Mouse (Mus musculus): ENCODE data around the gene Ntmt1. TPM values are rescaled to one million over a fixed set of nuclear protein-coding genes. Genes with fewer than 3 reads are reported as not detected.

Gene Ntmt1
- polyA plus RNA-seq (2015; fragmentation: Nextera tagmentation; extraction: Ambion mirVana), result 99.8 and 110 TPM in 2 replicates

DNA sequence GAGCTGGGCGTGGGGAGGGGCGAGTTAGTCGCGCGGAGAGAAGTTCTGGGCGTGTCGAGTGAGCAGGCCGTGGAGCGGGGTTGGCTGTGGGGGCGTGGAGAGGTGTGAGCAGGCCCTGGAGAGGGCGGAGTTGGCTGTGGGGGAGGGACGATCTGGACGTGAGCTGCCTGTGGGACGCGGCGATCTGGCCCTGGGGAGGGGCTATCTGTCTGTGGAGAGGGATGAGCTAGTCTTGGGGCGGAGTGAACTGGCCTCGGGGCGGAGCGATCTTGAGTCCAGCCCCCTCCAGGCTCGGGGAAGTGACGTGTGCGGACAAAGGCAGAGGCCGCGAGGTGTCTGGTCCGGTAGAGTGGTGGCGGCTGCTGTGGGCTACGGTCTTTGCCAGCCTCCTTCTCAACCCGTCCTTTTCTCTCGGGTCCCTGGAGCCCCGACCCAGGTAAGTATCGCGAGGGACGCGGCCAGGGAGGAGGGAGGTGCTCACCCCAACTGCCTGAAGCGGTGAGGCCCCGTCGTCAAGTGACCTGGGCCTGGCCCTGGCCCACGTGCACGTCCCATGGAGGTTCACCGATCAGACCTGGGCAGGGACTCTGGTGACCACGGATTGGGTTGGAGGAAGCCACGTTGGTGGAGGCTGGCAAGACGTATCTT is at the start of gene Ntmt1:
Gene Ntmt1 (plus strand): TSS at position 179 of the 648 bp plus-strand sequence.
- Histone ChIP-seq H3K4me3 (peak within 1 kb of the TSS; percentile 63), H3K4me2 (peak within 1 kb of the TSS; percentile 82), H3K27me3 (0 out of 2 replicates have a peak, but pooled peaks cover under 1% of the 10 kb centered on the region), H3K4me1 (replicated peaks) (peaks cover 29% of the 10 kb centered on the region), H3K9ac (peak within 1 kb of the TSS; percentile 70), H3K36me3 (peaks cover 5% of the 10 kb centered on the region; the same call in 1 of the 2 replicates), H3K9me3 (no peaks in the 10 kb centered on the region), H3K27ac (replicated peaks) (peak within 1 kb of the TSS; percentile 75)
- WGBS, result under 1% methylated on average over 42 of the region's 44 CpGs
- peak; percentile 98 for ATAC-seq (ENCODE audit: low FRiP score, low read depth)

DNA sequence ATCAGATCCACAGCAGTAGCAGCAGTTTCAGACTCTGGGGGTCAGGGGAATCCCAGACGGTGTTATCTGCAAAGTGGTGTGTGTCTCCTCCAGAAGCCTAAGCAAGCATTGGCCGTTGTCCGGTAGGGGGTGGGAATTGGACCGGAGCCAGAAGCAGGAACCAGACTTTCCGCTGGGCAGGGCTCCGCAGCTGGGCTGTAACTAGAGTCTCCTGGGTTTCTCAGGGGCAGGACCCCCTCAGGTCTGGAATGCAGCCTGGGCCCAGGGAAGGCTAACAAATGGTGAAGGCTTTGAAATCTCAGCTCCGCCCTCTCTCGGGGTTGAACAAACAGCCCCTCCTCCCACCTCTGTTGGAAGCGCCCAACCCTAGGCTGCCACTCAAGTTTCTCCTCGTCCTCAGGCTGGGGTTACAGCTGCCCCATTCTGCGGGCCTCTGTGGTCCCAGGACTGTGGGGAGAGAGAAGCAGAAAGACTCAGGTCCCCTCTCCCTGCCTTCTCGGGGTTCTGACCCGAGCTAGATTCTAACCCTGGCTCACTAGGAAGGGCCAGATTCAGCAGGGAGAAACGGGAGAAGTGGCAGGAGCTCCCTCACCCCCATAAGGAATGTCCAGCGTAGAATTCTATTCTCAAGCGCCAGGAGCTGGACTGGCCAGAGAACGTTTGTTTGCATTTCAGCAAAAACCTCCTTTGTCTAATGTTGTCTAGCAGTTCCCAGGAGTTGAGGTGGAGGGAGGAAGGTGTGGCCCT is 49.1 kb upstream of the Ntmt1 start:
- Histone ChIP-seq H3K27ac (replicated peaks) (peak overlapping the region; percentile 67), H3K4me3 (no peak overlapping the region), H3K4me1 (replicated peaks) (peaks cover 25% of the 10 kb centered on the region), H3K9me3 (no peaks in the 10 kb centered on the region), H3K27me3 (no peaks in the 10 kb centered on the region), H3K4me2 (peak overlapping the region; percentile 14), H3K9ac (no peak overlapping the region), H3K36me3 (no peaks in the 10 kb centered on the region)
- peak; percentile 87 for ATAC-seq (ENCODE audit: low FRiP score, low read depth)
- 5% methylated on average over 17 of the region's 17 CpGs for WGBS

DNA sequence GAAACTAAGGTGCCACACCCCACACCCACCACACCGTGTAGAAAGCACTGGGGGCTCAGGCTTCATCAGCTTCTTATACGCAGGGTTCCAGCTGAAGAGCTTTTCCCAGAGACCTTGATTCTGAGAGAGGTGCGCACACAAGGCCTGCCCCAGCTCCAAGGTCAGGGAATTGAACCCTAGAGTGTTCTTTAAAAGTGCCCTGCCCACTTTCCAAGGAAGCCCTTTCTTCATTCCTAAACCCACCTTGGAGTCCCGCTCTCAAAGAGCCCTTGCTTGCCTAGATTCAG is 48.6 kb upstream of the Ntmt1 start:
- Histone ChIP-seq H3K9ac (no peak overlapping the region), H3K4me2 (no peak overlapping the region), H3K27ac (replicated peaks) (peak overlapping the region; percentile 67), H3K27me3 (no peaks in the 10 kb centered on the region), H3K4me3 (no peak overlapping the region), H3K4me1 (replicated peaks) (peaks cover 25% of the 10 kb centered on the region), H3K9me3 (no peaks in the 10 kb centered on the region), H3K36me3 (no peaks in the 10 kb centered on the region)
- WGBS, result 48% methylated on average over 4 of the region's 4 CpGs
- ATAC-seq (ENCODE audit: low FRiP score, low read depth), result no peak

DNA sequence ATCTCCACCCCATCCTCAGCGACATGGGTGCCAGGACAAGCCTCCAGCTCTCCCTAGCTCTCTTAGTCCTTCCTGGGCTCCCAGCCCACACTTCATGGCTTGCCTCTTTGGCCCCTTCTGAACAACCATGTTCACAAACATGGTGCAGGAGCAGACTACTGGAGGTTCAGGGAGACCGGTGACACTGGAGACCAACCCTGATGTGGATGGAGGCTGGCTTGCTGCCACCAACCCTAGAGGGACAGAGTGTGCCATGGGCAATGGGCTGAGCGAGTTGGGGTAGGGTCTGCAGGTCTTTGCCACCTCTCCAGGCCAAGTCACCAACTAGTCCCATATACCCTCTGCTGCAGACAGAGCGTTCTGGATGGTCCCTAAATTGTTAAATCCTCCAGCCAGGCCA is 48.2 kb upstream of the Ntmt1 start:
- H3K9ac ChIP-seq, result no peak overlapping the region
- no peak overlapping the region for H3K4me2 ChIP-seq
- no peaks in the 10 kb centered on the region for H3K27me3 ChIP-seq
- H3K27ac ChIP-seq (replicated peaks), result peak overlapping the region; percentile 67; the same call in 1 of the 2 replicates
- 67% methylated on average over 4 of the region's 4 CpGs for WGBS
- no peaks in the 10 kb centered on the region for H3K36me3 ChIP-seq
- no peak for ATAC-seq (ENCODE audit: low FRiP score, low read depth)
- H3K4me1 ChIP-seq (replicated peaks), result peaks cover 25% of the 10 kb centered on the region
- no peaks in the 10 kb centered on the region for H3K9me3 ChIP-seq
- no peak overlapping the region for H3K4me3 ChIP-seq

DNA sequence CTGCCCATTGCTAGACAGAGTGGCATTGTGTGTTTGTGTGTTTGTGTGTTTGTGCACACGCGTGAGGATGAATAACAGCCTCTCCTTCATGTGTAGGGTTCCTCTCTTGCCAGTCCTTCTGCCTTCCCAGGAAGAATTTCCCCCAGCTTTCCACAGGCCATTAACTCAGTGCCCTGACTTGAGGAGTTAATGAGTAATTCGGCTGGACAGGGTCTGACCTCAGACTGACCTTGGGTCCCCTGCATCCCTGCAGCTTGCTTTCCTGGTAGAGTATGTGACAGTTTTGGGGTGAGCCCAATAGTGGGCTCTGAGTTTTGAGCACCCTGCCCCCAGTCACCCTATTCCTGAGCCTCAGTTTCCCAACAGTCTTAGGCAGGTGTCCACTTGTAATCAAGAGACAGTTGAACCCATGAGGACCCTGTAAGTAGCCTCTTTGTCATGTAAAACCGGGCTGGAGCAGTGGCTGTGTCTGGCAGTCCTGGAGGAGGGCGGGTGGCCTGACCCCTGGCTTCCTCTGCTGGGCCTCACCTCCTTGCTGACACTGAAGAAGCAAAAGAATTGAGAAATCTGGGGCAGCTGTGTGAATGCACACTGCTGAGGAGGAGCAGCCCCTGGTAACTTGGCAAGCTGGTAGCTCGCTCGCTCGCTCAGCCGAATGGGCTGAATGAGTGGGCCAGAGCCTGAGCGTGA is 47.6 kb upstream of the Ntmt1 start:
- Histone ChIP-seq H3K4me3 (no peak overlapping the region), H3K4me1 (replicated peaks) (peaks cover 25% of the 10 kb centered on the region), H3K27ac (replicated peaks) (peak overlapping the region; percentile 67; the same call in 1 of the 2 replicates), H3K4me2 (no peak overlapping the region), H3K36me3 (no peaks in the 10 kb centered on the region), H3K9me3 (no peaks in the 10 kb centered on the region), H3K27me3 (no peaks in the 10 kb centered on the region), H3K9ac (no peak overlapping the region)
- ATAC-seq (ENCODE audit: low FRiP score, low read depth), result no peak; the same call in 1 of the 2 replicates
- 39% methylated on average over 10 of the region's 10 CpGs for WGBS

DNA sequence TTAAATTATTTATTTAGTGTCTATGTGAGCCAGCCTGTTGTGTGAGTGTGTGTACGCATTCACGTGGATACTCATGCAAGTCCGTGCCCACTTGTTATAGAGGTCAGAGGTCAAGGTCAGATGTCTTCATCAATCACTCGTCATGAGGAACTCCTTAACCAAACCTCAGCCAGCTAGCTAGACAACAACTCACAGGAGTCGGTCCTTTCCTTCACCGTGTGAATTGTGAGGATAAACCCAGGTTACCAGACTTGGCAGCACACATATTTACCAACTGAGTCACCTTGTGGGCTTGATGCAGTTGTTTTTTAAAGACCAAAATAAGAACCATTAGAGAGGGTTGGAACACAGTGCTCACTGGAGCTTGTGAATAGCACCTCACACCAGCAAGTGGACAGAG is 46.9 kb upstream of the Ntmt1 start:
- Histone ChIP-seq H3K4me1 (replicated peaks) (peaks cover 25% of the 10 kb centered on the region), H3K9me3 (no peaks in the 10 kb centered on the region), H3K4me3 (no peak overlapping the region), H3K9ac (no peak overlapping the region), H3K27ac (replicated peaks) (no peak overlapping the region), H3K4me2 (no peak overlapping the region), H3K27me3 (no peaks in the 10 kb centered on the region), H3K36me3 (no peaks in the 10 kb centered on the region)
- ATAC-seq (ENCODE audit: low FRiP score, low read depth), result no peak
- 25% methylated on average over 6 of the region's 6 CpGs for WGBS

DNA sequence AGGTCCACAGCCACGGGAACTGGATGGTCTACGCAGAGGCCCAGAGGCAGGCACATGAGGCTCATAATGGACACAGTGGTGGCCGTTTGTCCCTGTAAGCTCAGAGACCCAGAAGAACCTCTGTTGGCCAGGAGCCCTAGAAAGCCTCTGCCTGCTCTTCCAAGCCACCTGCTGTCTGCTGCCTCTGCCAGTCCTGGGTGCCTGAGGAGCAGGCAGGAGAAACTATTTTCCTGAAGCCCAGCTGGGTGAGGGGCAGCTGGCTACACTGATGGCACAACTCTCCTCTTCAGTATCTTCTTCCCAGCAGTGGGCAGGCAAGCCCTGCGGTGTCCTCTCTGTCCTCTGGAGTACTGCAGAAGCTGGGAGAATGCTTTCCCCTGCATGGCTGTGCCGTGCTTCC is 41.2 kb upstream of the Ntmt1 start:
- 74% methylated on average over 5 of the region's 5 CpGs for WGBS
- ATAC-seq (ENCODE audit: low FRiP score, low read depth), result no peak

DNA sequence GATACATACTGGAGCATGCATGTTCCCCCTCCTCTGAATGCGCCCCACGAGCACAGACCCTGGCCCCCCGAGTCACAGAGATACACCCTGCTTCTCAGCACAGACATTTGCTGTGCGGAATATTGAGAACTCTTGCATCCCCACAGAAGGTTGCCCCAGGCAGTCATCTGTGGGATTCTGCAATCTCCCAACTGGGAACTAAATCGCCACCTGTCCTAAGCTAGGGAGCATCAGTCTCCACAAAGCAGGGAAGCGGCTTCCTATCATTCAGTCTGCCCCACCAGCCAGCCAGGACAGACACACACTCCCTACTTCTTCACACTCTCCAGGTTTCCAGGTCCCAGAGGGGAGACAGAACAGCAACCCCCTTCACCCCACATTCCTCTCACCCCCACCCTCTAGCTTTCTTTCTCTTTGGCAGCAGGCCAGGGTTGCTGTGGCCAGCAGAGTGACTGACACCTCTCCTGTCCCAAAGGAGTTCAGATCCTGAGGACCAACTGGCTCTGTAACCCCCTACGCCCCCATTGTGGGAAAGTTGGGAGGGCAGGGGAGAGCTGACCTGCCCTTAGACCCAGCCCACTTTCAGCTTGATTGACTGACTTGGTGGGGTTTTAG is 39.9 kb upstream of the Ntmt1 start:
- Histone ChIP-seq H3K9me3 (no peaks in the 10 kb centered on the region), H3K27me3 (no peaks in the 10 kb centered on the region), H3K27ac (replicated peaks) (no peak overlapping the region), H3K4me3 (no peak overlapping the region), H3K4me1 (replicated peaks) (peaks cover 24% of the 10 kb centered on the region), H3K36me3 (no peaks in the 10 kb centered on the region), H3K9ac (no peak overlapping the region), H3K4me2 (no peak overlapping the region)
- WGBS, result 68% methylated on average over 7 of the region's 7 CpGs
- ATAC-seq (ENCODE audit: low FRiP score, low read depth), result no peak

More for the DNA sequence above, 41.2 kb upstream of the Ntmt1 start:
- no peaks in the 10 kb centered on the region for H3K27me3 ChIP-seq
- no peak overlapping the region for H3K4me3 ChIP-seq
- H3K27ac ChIP-seq (replicated peaks), result no peak overlapping the region
- H3K9ac ChIP-seq, result no peak overlapping the region
- H3K9me3 ChIP-seq, result no peaks in the 10 kb centered on the region
- no peak overlapping the region for H3K4me2 ChIP-seq
- H3K36me3 ChIP-seq, result no peaks in the 10 kb centered on the region
- H3K4me1 ChIP-seq (replicated peaks), result peaks cover 11% of the 10 kb centered on the region

DNA sequence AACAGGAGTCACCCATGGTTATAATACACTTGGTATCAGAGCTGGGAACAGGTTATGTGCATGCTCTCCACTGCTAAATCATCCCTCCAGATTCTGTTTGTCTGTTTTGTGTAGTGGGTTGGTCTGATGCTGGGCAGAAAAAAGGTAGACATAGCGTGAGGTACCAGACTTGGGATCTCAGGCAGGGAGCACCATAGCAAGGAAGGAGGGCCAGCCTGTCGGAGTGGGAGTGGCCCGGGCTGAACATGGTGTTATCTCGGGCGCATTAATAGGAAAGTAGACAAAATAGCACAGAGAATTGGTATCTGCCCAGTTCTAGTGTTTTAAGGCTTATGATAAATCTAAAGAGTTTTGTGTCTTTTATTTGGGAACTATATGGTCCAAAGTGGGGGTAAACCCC is 39.1 kb upstream of the Ntmt1 start:
- 0 out of 2 replicates have a peak overlapping the region, but pooled peaks have one; percentile 6 for H3K27ac ChIP-seq (replicated peaks)
- H3K9ac ChIP-seq, result no peak overlapping the region
- H3K9me3 ChIP-seq, result no peaks in the 10 kb centered on the region
- no peak overlapping the region for H3K4me2 ChIP-seq
- H3K27me3 ChIP-seq, result no peaks in the 10 kb centered on the region
- no peaks in the 10 kb centered on the region for H3K36me3 ChIP-seq
- 87% methylated on average over 5 of the region's 5 CpGs for WGBS
- ATAC-seq (ENCODE audit: low FRiP score, low read depth), result no peak
- no peak overlapping the region for H3K4me3 ChIP-seq
- H3K4me1 ChIP-seq (replicated peaks), result peaks cover 31% of the 10 kb centered on the region

DNA sequence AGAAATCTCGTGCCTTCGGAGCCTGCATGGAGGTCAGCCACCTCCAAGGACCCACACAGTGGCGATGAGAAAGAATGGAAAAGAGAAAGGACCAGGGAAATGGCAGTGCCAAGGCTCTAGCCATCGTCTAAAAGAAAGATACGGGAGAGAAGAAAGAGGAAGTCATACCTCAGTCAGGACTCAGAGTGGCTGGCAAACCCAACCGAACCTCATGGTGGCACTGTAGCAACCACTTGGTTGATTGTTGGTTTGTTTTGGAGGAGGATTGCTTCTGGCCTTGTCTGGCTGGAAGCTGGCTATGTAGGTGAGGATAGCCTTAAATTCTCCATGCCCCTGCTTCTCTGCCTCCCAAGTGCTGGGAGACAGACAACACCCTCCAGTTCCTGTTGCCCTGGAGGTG is 38.4 kb upstream of the Ntmt1 start:
- Histone ChIP-seq H3K9ac (no peak overlapping the region), H3K36me3 (no peaks in the 10 kb centered on the region), H3K4me2 (no peak overlapping the region), H3K27me3 (no peaks in the 10 kb centered on the region), H3K27ac (replicated peaks) (0 out of 2 replicates have a peak overlapping the region, but pooled peaks have one; percentile 6), H3K4me1 (replicated peaks) (peaks cover 34% of the 10 kb centered on the region), H3K9me3 (no peaks in the 10 kb centered on the region), H3K4me3 (no peak overlapping the region)
- no peak for ATAC-seq (ENCODE audit: low FRiP score, low read depth)
- WGBS, result 55% methylated on average over 6 of the region's 6 CpGs

DNA sequence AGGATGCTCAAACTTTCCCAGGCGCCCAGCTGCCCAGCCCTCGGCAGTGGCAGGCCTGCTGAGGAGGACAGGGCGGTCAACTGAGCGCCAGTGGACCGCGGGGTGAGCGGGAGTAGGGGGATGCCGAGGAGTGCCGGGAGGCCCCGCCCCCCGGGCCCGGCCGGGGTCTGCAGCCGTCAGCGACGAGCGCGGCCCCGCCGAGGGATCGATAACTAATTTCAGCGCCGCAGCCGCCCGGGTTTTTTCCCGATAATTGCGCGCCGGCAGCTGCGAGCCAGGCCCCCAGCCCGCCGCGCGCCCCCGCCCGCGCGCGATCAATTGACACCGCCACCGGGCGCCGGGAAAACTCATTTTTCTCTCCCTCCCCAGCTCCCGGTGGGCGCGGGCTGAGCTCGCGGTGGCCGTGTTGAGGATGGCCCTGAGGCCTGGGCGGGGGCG is 36.2 kb upstream of the Ntmt1 start:
- peak overlapping the region; percentile 63 for H3K9ac ChIP-seq
- no peaks in the 10 kb centered on the region for H3K9me3 ChIP-seq
- peak overlapping the region; percentile 44 for H3K4me3 ChIP-seq
- H3K4me1 ChIP-seq (replicated peaks), result peaks cover 34% of the 10 kb centered on the region
- H3K27ac ChIP-seq (replicated peaks), result peak overlapping the region; percentile 84
- peak overlapping the region; percentile 95 for H3K4me2 ChIP-seq
- no peaks in the 10 kb centered on the region for H3K36me3 ChIP-seq
- H3K27me3 ChIP-seq, result no peaks in the 10 kb centered on the region
- under 1% methylated on average over 51 of the region's 51 CpGs for whole genome bisulfite sequencing
- ATAC-seq (ENCODE audit: low FRiP score, low read depth), result peak; percentile 21; the same call in 1 of the 2 replicates

Measured in hindbrain, embryonic 15.5 days (tissue).